Mouse (Mus musculus) heart, adult 2 months (tissue): ENCODE measurements at regions not wholly inside any gene's neighbourhood (a gene's known extent, or its start where the extent isn't known, plus 50 kb on each side); places are given as distances from the start of the nearest gene placed in this dataset.

Source experiments
- DNase-seq, 2 experiments: peaks; one replicate each; pipeline ENCODE4 v3.0.0; 2021
- H3K27ac ChIP-seq: fragments of 200-600 bp; 2 replicates; pipeline ENCODE4 v1.8.1; 2022
- H3K27me3 ChIP-seq: fragments of 200-500 bp; 2 replicates; pipeline ENCODE4 v1.6.1; 2012; ENCODE audit warnings: mild to moderate bottlenecking, low read length, inconsistent platforms, mixed read lengths; ENCODE audit not compliant: control insufficient read depth, insufficient read depth
- H3K36me3 ChIP-seq: fragments of 200-500 bp; 2 replicates; pipeline ENCODE4 v1.6.1; 2012; ENCODE audit warnings: low read length, inconsistent platforms; ENCODE audit not compliant: control insufficient read depth, insufficient read depth
- H3K4me1 ChIP-seq: fragments of 200-500 bp; 2 replicates; pipeline ENCODE4 v1.6.1; 2011; ENCODE audit warnings: low read length; ENCODE audit not compliant: control insufficient read depth, insufficient read depth
- H3K4me3 ChIP-seq: fragments of 200-600 bp; 2 replicates; pipeline ENCODE4 v1.8.1; 2022
- H3K79me2 ChIP-seq: fragments of 200-500 bp; replicated peaks from 2 replicates; pipeline ENCODE4 v1.6.1; 2012; ENCODE audit warnings: mild to moderate bottlenecking, inconsistent platforms, low read length, moderate library complexity, mixed read lengths; ENCODE audit not compliant: control insufficient read depth, insufficient read depth
- H3K9ac ChIP-seq: fragments of 200-500 bp; 2 replicates; pipeline ENCODE4 v1.6.1; 2012; ENCODE audit warnings: low read depth, mild to moderate bottlenecking, control low read depth, inconsistent platforms, low read length, mixed read lengths
- CTCF ChIP-seq: fragments of 200-600 bp; IDR thresholded peaks from 2 replicates; pipeline ENCODE4 v1.8.1; 2022; ENCODE audit warnings: antibody characterized with exemption, mild to moderate bottlenecking, moderate library complexity
- EP300 ChIP-seq: fragments of 200-500 bp; IDR thresholded peaks from 2 replicates; pipeline ENCODE4 v1.6.1; 2011; ENCODE audit warnings: low read depth, low read length, control low read depth; ENCODE audit not compliant: insufficient read depth
- POLR2A ChIP-seq: fragments of 200-500 bp; IDR thresholded peaks from 2 replicates; pipeline ENCODE4 v1.6.1; 2011; ENCODE audit warnings: mild to moderate bottlenecking, low read depth, low read length, control low read depth; ENCODE audit not compliant: insufficient read depth
- WGBS: fragments of 180-500 bp; shearing (Covaris S2); methylation state at CpG from one replicate; pipeline ENCODE4 v1.1.7; 2018; 5-methylcytosine and 5-hydroxymethylcytosine counted together
- intact Hi-C: fragments of 180-260 bp; cut with DNase I; formaldehyde crosslinking; loops from one replicate; pipeline ENCODE4 v1.15.1; 2025

GRCm38 (mm10) chr10:67439844-67440243, 95.4 kb upstream of the Egr2 start:
- Histone ChIP-seq H3K27me3 (no peaks in the 10 kb centered on the region), H3K79me2 (no peaks in the 10 kb centered on the region), H3K9ac (no peak overlapping the region), H3K27ac (no peak overlapping the region), H3K36me3 (no peaks in the 10 kb centered on the region), H3K4me3 (no peak overlapping the region), H3K4me1 (no peaks in the 10 kb centered on the region)
- TF ChIP-seq POLR2A, result no peak
- TF ChIP-seq EP300, result no peak
- no peak for TF ChIP-seq CTCF
- DNase-seq, result no peak
- intact Hi-C loops, result no loop called here
- 87% methylated on average over 5 of the region's 5 CpGs for WGBS

DNA sequence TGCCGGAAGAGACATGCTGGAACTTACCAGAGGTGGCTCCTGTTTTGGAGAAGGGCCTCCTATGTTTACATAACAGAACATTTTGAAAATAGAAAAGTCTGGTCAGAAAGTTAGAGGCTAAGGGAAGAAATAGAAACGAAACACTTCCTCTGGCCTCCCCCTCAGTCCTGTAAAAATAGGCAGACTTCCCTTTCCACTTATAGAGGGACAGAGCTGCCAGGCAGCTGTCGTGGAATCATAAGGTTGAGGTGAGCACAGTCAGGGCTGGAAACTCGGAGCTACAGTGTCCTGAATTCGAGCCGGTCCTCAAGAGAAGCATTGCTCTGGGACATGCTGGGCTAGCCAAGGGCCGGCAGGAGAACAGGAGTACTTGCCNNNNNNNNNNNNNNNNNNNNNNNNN, 94.0 kb upstream of the Egr2 start:
- Histone ChIP-seq H3K79me2 (no peaks in the 10 kb centered on the region), H3K4me3 (no peak overlapping the region), H3K4me1 (no peaks in the 10 kb centered on the region), H3K9ac (no peak overlapping the region), H3K27ac (no peak overlapping the region), H3K27me3 (no peaks in the 10 kb centered on the region), H3K36me3 (no peaks in the 10 kb centered on the region)
- intact Hi-C loops, result no loop called here
- no peak for DNase-seq
- TF ChIP-seq POLR2A (no peak), EP300 (no peak), CTCF (no peak)
- 25% methylated on average over 7 of the region's 7 CpGs for WGBS

- H3K4me3 ChIP-seq, result no peak overlapping the region
- no peaks in the 10 kb centered on the region for H3K79me2 ChIP-seq
- H3K4me1 ChIP-seq, result no peaks in the 10 kb centered on the region
- DNase-seq, result no peak
- no peak overlapping the region for H3K27ac ChIP-seq
- 85% methylated on average over 6 of the region's 6 CpGs for WGBS
- H3K9ac ChIP-seq, result no peak overlapping the region
- TF ChIP-seq EP300, result no peak
- no peak for TF ChIP-seq POLR2A
- TF ChIP-seq CTCF, result no peak
- intact Hi-C loops, result no loop called here
- H3K36me3 ChIP-seq, result no peaks in the 10 kb centered on the region
- H3K27me3 ChIP-seq, result no peaks in the 10 kb centered on the region
These were observed 86.4 kb upstream of the Egr2 start for GRCm38 (mm10) chr10:67448875-67449274.

- no peaks in the 10 kb centered on the region for H3K4me1 ChIP-seq
- H3K27ac ChIP-seq, result no peak overlapping the region
- intact Hi-C loops, result no loop called here
- no peak overlapping the region for H3K9ac ChIP-seq
- H3K79me2 ChIP-seq, result no peaks in the 10 kb centered on the region
- no peaks in the 10 kb centered on the region for H3K36me3 ChIP-seq
- TF ChIP-seq CTCF (no peak), EP300 (no peak), POLR2A (no peak)
- no peaks in the 10 kb centered on the region for H3K27me3 ChIP-seq
- DNase-seq, result no peak
- WGBS, result 60% methylated on average over 7 of the region's 7 CpGs
- no peak overlapping the region for H3K4me3 ChIP-seq
These were observed 81.1 kb upstream of the Egr2 start for GRCm38 (mm10) chr10:67454149-67454548.

GRCm38 (mm10) chr10:67458447-67459272, 76.6 kb upstream of the Egr2 start:
- Histone ChIP-seq H3K36me3 (no peaks in the 10 kb centered on the region), H3K9ac (no peak overlapping the region), H3K27me3 (no peaks in the 10 kb centered on the region), H3K27ac (no peak overlapping the region), H3K4me3 (no peak overlapping the region), H3K4me1 (no peaks in the 10 kb centered on the region), H3K79me2 (no peaks in the 10 kb centered on the region)
- 24% methylated on average over 22 of the region's 22 CpGs for WGBS
- TF ChIP-seq CTCF, result no peak
- TF ChIP-seq EP300, result no peak
- TF ChIP-seq POLR2A, result no peak
- intact Hi-C loops, result no loop called here
- no peak for DNase-seq

GRCm38 (mm10) chr10:67461321-67461720, 74.0 kb upstream of the Egr2 start:
- no peaks in the 10 kb centered on the region for H3K36me3 ChIP-seq
- H3K27ac ChIP-seq, result no peak overlapping the region
- H3K4me1 ChIP-seq, result no peaks in the 10 kb centered on the region
- H3K79me2 ChIP-seq, result no peaks in the 10 kb centered on the region
- no peak for DNase-seq
- no peak overlapping the region for H3K4me3 ChIP-seq
- no peak overlapping the region for H3K9ac ChIP-seq
- 79% methylated on average over 1 of the region's 1 CpGs for WGBS
- intact Hi-C loops, result no loop called here
- TF ChIP-seq POLR2A (no peak), CTCF (no peak), EP300 (no peak)
- H3K27me3 ChIP-seq, result no peaks in the 10 kb centered on the region
